Mouse (Mus musculus) erythroblast, embryonic 14.5 days (primary cell): ENCODE data around the gene Rpap2.

Experiments
- GATA1 ChIP-seq: IDR thresholded peaks from 2 replicates; pipeline ENCODE4 v1.6.1; 2012; ENCODE audit warnings: low read length, inconsistent platforms, mixed read lengths
- TAL1 ChIP-seq: IDR thresholded peaks from 3 replicates; pipeline ENCODE4 v1.6.1; 2012; ENCODE audit warnings: low read length, inconsistent platforms, mixed read lengths

GRCm38 (mm10) chr5:107698888-107699287, 101.7 kb downstream of the Rpap2 start:
- TF ChIP-seq TAL1 = no peak
- TF ChIP-seq GATA1 = no peak
